Mouse (Mus musculus): ENCODE results near the gene Cwh43. TPM values are rescaled to one million over a fixed set of nuclear protein-coding genes. Genes with fewer than 3 reads are reported as not detected.

The Cwh43 gene
- polyA plus RNA-seq (2012; rRNA removed), result 0.09 and 0.28 TPM in 2 replicates

DNA sequence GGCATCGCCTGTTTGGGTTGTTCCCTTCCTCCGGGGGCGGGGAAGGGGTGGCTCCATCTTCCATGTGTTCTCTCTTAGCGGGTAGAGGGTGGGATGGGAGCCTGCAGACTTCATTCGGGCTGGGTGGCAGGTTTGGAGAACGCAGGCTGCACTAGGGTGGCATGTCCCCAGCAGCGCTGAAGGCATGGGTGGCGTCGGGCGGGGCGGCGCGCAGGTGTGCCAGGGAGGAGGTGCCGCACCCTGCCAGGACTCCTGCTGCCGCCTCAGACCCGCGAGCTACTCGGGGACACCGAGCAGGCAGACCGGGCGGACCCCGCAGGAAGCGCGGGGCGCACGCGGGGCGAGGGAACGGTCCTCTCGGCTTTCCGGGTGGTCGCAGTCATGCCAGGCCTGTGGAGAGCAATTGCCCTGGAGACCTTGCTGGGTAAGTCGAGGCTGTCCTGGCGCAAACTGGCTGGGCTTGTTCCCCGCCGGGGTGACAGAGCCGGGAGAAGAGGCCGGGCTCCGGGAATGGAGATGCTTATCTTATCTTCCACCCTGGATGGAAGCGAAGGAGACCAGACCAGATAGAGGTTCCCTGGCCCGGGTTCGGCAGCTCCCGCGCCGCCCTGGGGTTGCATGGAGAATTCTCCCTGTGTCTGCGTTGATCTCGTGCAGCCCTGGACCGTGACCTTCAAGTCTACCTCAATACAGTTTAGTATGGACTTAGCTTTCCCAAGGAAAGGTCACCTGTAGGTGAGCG is at the start of gene Cwh43:
Gene Cwh43 (plus strand): TSS at position 95 of the 742 bp plus-strand sequence.

DNA sequence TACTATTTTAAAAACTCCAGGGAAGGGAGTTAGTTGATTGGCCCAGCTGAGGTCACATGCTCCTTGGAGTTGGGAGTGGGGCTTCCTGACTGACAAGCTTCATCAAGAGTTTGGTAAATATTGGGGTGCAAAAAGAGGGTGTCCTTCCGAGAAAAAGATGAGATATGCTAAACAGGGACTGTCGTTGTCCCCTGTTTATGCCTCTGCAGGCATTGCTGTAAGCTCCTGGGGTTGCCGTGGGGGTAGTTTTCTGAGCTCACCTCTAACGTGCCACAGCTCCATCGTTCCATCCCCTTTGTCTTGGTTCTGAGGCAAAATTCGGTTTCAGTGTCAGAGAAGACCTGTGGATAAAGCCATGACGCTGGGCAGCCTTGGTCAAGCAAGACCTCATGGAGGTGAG is 74.8 kb downstream of the Cwh43 start, which contains the start of gene Dcun1d4:
Gene Dcun1d4 (plus strand): TSS at position 301 of the 400 bp plus-strand sequence.

Other genes starting within 250 kb of the Cwh43 start
- 53.9 and 57.0 TPM in 2 replicates for gene Fryl, start 149.5 kb upstream of the Cwh43 start, polyA plus RNA-seq (2012; rRNA removed)
- gene Ociad1, start 113.3 kb upstream of the Cwh43 start, polyA plus RNA-seq (2012; rRNA removed), result 180 and 188 TPM in 2 replicates
- gene Ociad2, start 65.0 kb upstream of the Cwh43 start, polyA plus RNA-seq (2012; rRNA removed), result 6.6 and 8.0 TPM in 2 replicates
- gene Dcun1d4, start 74.9 kb downstream of the Cwh43 start, polyA plus RNA-seq (2012; rRNA removed), result 35.6 and 39.1 TPM in 2 replicates
- gene Lrrc66, start 226.5 kb downstream of the Cwh43 start, polyA plus RNA-seq (2012; rRNA removed), result 0.07 TPM in 1 of 2 replicates, not detected in the other
- 20.2 and 24.4 TPM in 2 replicates for gene Sgcb, start 241.7 kb downstream of the Cwh43 start, polyA plus RNA-seq (2012; rRNA removed)
- 0.90 and 1.1 TPM in 2 replicates for gene Spata18, start 245.3 kb downstream of the Cwh43 start, polyA plus RNA-seq (2012; rRNA removed)